Mouse (Mus musculus) neural tube, embryonic 10.5 days (tissue): ENCODE measurements around the gene Gm9507.
A peak's percentile ranks its signal among the peaks of the same experiment; 100 is the strongest.
"Not testable (repeated sequence)": the region's sequence is repeated elsewhere in the genome, so short reads cannot be mapped to it uniquely, and the experiment has no call there.

Experiments used
- DNase-seq: peaks from one replicate; pipeline ENCODE4 v3.0.0-alpha.2; 2017; ENCODE audit warnings: low spot score; ENCODE audit errors: extremely low spot score

Gene Gm9507

GRCm38 (mm10) chr10:77811743-77812142 lies at the start of gene Gm9507:
Gm9507 (minus strand) TSS chr10:77811843.
- no peak for DNase-seq

DNA sequence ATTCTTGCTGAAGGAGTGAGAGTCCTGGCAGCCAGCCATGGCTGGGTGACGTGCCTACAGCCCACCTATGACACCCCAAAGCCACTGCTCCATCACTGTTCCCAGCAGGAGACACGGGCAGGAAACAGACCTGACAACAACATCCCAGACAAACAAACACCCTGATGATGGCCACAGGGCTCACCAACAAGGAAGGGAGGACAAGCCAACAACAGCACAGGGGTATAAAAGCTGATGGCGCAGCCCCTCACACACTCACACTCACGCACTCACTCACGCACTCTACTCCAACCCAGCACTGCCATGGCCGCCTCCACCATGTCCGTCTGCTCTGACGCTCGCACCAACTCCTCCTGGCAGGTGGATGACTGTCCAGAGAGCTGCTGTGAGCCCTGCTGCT lies 40.9 kb upstream of the Gm9507 start, which contains the start of gene Gm10318:
Gm10318 (plus strand) TSS at position 301 of the 400 bp plus-strand sequence.
- no peak for DNase-seq

GRCm38 (mm10) chr10:77847538-77847937 lies 35.9 kb upstream of the Gm9507 start:
- DNase-seq: no peak

- no peak for DNase-seq
Measured at GRCm38 (mm10) chr10:77846961-77847360, 35.3 kb upstream of the Gm9507 start.

DNA sequence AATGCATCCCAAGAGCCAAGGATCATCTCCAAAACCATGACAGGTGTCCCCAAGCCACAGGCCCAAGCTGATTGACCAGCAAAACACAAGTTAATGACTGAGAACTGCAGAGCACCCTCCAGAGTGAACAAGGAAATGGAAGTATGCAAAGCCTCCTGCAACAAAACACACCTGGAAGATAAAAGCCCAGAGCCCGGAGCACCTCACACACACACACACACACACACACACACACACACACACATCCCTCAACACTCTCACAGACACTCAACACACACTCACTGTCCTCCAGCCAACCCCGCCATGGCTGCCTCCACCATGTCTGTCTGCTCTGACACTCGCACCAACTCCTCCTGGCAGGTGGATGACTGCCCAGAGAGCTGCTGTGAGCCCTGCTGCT lies 34.9 kb upstream of the Gm9507 start, which contains the start of gene Gm36176:
Gm36176 (plus strand) TSS at position 301 of the 400 bp plus-strand sequence.
- DNase-seq: no peak

DNA sequence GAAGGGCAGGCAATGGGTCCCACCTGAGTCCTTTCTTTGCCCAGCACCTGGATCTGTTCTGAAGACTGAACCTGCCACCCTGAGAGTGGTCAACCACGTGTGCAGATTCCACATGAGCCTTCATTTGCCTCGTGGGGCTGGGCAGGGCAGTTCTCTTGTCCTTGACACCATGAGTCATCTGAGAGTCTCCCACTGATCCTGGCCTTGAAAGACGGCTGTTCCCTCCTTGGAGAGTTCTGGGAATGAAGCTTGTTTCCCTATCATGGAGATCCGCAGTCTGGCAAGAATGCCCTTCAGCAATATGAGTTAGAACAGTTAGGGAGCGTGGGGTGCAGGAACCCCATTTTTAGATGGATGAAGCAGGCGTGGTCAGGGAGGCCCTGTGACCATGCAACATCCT lies 27.4 kb upstream of the Gm9507 start:
- DNase-seq: no peak

GRCm38 (mm10) chr10:77835647-77836046 lies 24.0 kb upstream of the Gm9507 start, which contains the start of gene Krtap10-10:
Krtap10-10 (plus strand) TSS chr10:77835947.
- DNase-seq: no peak

DNA sequence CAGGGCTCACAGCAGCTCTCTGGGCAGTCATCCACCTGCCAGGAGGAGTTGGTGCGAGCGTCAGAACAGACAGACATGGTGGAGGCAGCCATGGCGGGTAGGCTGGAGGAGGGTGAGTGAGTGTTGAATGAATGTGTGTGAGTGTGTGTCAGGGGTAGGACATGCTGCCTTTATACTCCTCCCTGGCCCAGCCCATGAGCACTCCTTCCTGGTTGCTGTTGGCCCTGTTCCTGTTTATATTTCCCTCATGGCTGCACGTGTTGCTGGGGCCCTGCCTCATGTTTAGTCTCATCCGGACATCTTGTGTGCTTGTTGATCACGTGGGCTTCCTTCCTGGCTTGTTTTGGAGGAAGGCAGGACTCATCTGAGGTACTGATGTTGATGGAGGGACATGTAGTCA lies 15.3 kb upstream of the Gm9507 start, which contains the start of gene Krtap10-4:
Krtap10-4 (minus strand) TSS at position 145 of the 400 bp plus-strand sequence.
- DNase-seq: no peak

- DNase-seq: no peak
Measured at GRCm38 (mm10) chr10:77819203-77819602, 7.6 kb upstream of the Gm9507 start.

GRCm38 (mm10) chr10:77818523-77818922 lies 6.9 kb upstream of the Gm9507 start:
- DNase-seq: no peak

DNA sequence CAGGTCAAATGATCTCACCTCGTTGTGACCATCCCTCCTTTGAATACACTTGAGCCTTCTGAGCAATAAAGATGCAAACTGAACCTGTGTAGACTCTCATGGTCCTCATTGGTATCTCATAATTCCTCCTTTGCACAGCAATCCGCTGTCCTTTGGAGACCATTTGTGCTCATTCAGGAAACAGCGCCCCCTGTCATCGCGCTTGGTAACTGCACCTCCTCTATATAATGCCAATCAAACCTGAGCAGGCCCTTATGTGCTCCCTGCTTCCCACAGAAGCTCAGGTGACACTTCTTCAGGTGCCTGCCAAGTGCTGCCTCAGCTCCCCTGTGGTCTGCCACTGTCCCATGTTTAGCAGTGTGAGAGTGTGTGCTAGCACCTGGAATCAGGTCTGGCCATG lies 3.9 kb upstream of the Gm9507 start:
- peak; percentile 42 for DNase-seq

GRCm38 (mm10) chr10:77814382-77814781 lies 2.7 kb upstream of the Gm9507 start, which contains the start of gene Gm2696:
Gm2696 (plus strand) TSS chr10:77814682.
- DNase-seq: no peak

- no peak for DNase-seq
Measured at GRCm38 (mm10) chr10:77804095-77804494, 7.5 kb downstream of the Gm9507 start.

- peak; percentile 18 for DNase-seq
Measured at GRCm38 (mm10) chr10:77798921-77799508, 12.6 kb downstream of the Gm9507 start, which contains the start of gene Gm19668. Gm19668 (minus strand) TSS chr10:77799133.

- peak; percentile 12 for DNase-seq
Measured at GRCm38 (mm10) chr10:77798164-77798920, 13.3 kb downstream of the Gm9507 start.

DNA sequence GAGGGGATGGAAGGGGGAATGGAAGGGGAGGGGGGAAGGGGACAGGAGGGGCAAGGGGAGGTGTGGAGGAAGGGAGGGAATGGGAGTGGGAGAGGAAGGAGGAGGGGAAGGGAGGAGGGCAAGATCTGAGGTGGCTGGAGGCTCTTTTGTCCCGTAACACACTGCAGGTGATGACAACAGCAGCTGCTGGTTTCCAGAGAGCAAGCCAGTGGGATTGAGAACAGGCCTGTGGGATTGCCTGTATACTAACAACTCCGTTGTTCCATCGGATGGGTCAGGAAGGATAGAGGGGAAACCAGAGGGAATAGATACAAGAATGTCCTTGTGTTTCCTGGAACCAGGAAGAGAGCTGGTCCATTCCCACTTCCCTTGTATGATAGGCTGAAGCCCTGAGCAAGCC lies 14.0 kb downstream of the Gm9507 start:
- peak; percentile 12 for DNase-seq

DNA sequence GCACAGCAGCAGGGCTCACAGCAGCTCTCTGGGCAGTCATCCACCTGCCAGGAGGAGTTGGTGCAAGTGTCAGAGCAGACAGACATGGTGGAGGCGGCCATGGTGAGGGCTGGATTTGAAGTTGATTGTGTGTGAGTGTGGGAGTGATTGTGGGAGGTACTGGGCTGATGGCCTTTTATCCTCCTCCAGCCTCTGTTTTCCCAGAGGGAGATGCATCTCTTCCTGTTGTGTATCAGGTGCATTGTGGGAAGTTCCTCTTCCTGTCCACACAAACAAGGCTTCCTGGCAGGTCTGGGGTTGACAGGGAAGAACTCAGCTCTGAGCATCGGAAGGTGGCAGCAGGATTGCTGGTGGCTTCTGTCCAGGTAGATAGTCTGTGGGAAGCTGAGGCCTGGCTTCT lies 16.7 kb downstream of the Gm9507 start, which contains the start of gene Gm9639:
Gm9639 (minus strand) TSS at position 101 of the 400 bp plus-strand sequence.
- DNase-seq: peak; percentile 6

GRCm38 (mm10) chr10:77788621-77789020 lies 23.0 kb downstream of the Gm9507 start:
- no peak for DNase-seq

DNA sequence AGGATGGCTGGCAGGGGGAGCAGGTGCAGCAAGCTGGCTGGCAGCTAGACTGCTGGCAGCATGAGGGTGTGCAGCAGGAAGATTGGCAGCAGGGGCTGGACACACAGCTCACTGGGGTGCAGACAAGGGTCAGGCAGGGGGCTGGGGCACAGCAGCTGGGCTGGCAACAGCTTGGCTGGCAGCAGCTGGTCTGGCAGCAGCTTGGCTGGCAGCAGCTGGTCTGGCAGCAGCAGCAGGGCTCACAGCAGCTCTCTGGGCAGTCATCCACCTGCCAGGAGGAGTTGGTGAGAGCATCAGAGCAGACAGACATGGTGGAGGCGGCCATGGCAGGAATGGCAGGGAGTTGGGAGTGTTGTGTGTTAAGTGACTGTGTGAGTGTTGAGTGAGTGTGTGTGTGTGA lies 23.8 kb downstream of the Gm9507 start, which contains the start of gene Gm7137:
Gm7137 (minus strand) TSS at position 325 of the 400 bp plus-strand sequence.
- DNase-seq: not testable (repeated sequence)

- not testable (repeated sequence) for DNase-seq
Measured at GRCm38 (mm10) chr10:77783396-77783795, 28.2 kb downstream of the Gm9507 start.

DNA sequence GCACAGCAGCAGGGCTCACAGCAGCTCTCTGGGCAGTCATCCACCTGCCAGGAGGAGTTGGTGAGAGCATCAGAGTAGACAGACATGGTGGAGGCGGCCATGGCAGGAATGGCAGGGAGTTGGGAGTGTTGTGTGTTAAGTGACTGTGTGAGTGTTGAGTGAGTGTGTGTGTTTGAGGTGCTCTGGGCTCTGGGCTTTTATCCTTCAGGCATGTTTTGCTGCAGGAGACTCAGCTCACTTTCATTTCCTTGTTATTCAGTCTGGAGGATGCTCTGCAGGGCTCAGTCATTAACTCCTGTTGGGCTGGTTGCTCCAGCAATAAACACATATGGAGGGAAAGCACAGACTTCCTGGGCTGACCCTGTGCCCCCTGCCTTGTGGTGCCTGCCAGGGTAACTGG lies 29.2 kb downstream of the Gm9507 start, which contains the start of gene Gm3250:
Gm3250 (minus strand) TSS at position 101 of the 400 bp plus-strand sequence.
- not testable (repeated sequence) for DNase-seq

DNA sequence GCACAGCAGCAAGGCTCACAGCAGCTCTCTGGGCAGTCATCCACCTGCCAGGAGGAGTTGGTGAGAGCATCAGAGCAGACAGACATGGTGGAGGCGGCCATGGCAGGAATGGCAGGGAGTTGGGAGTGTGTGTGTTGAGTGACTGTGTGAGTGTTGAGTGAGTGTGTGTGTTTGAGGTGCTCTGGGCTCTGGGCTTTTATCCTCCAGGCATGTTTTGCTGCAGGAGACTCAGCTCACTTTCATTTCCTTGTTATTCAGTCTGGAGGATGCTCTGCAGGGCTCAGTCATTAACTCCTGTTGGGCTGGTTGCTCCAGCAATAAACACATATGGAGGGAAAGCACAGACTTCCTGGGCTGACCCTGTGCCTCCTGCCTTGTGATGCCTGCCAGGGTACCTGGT lies 34.8 kb downstream of the Gm9507 start, which contains the start of gene Gm7138:
Gm7138 (minus strand) TSS at position 101 of the 400 bp plus-strand sequence.
- DNase-seq: not testable (repeated sequence)
